Mouse (Mus musculus) lung, embryonic 14.5 days (tissue): ENCODE measurements around the gene Syn2. TPM values are rescaled to one million over a fixed set of nuclear protein-coding genes. Genes with fewer than 3 reads are reported as not detected.

Experiments used
- ATAC-seq: fragments of 200-750 bp; cut with Nextera tagmentation; 2 replicates; pipeline ENCODE4 v1.8.0; 2017; ENCODE audit warnings: mild to moderate bottlenecking, moderate TSS enrichment, moderate library complexity; ENCODE audit not compliant: insufficient read depth
- DNase-seq: peaks from one replicate; pipeline ENCODE4 v3.0.0-alpha.2; 2015
- H3K27ac ChIP-seq: fragments of 300-500 bp; sonication (generic); 2 replicates; pipeline ENCODE4 v1.5.1; 2014; ENCODE audit warnings: low read depth, mild to moderate bottlenecking, moderate library complexity
- H3K27me3 ChIP-seq: fragments of 300-500 bp; sonication (generic); 2 replicates; pipeline ENCODE4 v1.6.1; 2014; ENCODE audit warnings: low read length, control low read depth; ENCODE audit not compliant: insufficient read depth
- H3K36me3 ChIP-seq: fragments of 300-500 bp; sonication (generic); 2 replicates; pipeline ENCODE4 v1.6.1; 2014; ENCODE audit warnings: control low read depth; ENCODE audit not compliant: insufficient read depth
- H3K4me1 ChIP-seq: fragments of 300-500 bp; sonication (generic); 2 replicates; pipeline ENCODE4 v1.6.1; 2014; ENCODE audit warnings: antibody characterized with exemption, control low read depth; ENCODE audit not compliant: insufficient read depth
- H3K4me2 ChIP-seq: fragments of 300-500 bp; sonication (generic); 2 replicates; pipeline ENCODE4 v1.6.1; 2014; ENCODE audit warnings: mild to moderate bottlenecking
- H3K4me3 ChIP-seq: fragments of 300-500 bp; sonication (generic); 2 replicates; pipeline ENCODE4 v1.5.1; 2014; ENCODE audit warnings: low read depth, low read length
- H3K9ac ChIP-seq: fragments of 300-500 bp; sonication (generic); 2 replicates; pipeline ENCODE4 v1.6.1; 2014
- H3K9me3 ChIP-seq: fragments of 300-500 bp; sonication (generic); 2 replicates; pipeline ENCODE4 v1.6.1; 2016; ENCODE audit warnings: low read depth, low read length, control low read depth
- CTCF ChIP-seq: IDR thresholded peaks from 2 replicates; pipeline ENCODE4 v1.5.1; 2016; ENCODE audit warnings: antibody characterized with exemption, low read depth
- WGBS: fragments of 180-500 bp; shearing (Covaris S2); extraction: QIAGEN DNeasy Blood & Tissue Kit; methylation state at CpG from one replicate; pipeline ENCODE4 v1.1.7; 2014; 5-methylcytosine and 5-hydroxymethylcytosine counted together
- polyA plus RNA-seq: library from polyadenylated mRNA; unstranded; fragments of >200 nt; fragmentation: Nextera tagmentation; extraction: Ambion mirVana; gene quantifications from 2 replicates; pipeline ENCODE4 v1.2.1, GENCODE M21; 2014

Gene Syn2
- polyA plus RNA-seq, 1 experiment from 2014 or later = 0.72 TPM

DNA sequence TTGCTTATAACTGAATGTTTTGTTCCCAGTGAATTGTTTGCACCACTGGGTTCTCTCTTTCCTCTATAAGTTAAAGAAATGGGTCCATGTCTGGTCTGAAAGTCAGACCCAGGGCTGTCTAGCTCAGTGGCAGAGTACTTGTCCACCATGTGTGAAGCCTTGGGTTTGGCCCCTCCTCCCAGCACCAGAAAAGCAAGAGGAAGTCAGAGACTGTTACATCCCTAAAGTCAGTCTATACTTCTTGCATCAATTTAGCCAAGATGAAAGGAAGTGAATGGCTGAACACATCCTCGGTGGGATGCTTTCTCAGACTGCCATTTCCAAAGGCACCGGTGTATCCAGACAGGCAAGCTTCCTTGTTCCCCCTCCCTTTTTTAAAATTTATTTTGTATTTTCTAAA is 156.4 kb downstream of the Syn2 start:
- Histone ChIP-seq H3K4me2 (no peak overlapping the region), H3K9me3 (no peaks in the 10 kb centered on the region), H3K27me3 (no peaks in the 10 kb centered on the region), H3K36me3 (no peaks in the 10 kb centered on the region), H3K9ac (no peak overlapping the region), H3K4me1 (no peaks in the 10 kb centered on the region), H3K27ac (no peak overlapping the region), H3K4me3 (no peak overlapping the region)
- DNase-seq (no peak), ATAC-seq (no peak)
- TF ChIP-seq CTCF = no peak
- 67% methylated on average over 2 of the region's 2 CpGs for WGBS

DNA sequence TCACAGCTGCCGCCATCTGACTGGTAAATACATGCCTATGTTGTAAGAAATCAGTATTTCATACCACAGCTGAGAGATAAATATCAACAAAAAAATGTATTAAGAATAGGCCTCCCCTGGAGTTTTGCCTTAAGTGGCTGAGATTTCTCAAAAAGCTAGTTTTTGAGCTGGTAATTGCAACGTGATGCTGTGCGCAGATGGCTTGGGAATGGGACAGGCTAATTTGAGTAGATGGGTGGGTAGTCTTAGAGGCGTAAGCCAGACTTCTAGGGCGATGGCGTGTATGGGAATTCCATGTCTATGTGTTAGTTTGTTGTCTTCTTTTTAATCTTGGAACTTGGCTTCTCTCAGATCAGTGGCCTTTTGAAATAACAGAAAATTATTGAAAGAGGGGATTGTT is 157.1 kb downstream of the Syn2 start:
- no peaks in the 10 kb centered on the region for H3K27me3 ChIP-seq
- no peak overlapping the region for H3K27ac ChIP-seq
- H3K9ac ChIP-seq = no peak overlapping the region
- no peak overlapping the region for H3K4me2 ChIP-seq
- H3K4me1 ChIP-seq = no peaks in the 10 kb centered on the region
- TF ChIP-seq CTCF = no peak
- DNase-seq = no peak
- no peaks in the 10 kb centered on the region for H3K9me3 ChIP-seq
- WGBS = 89% methylated on average over 6 of the region's 6 CpGs
- no peak overlapping the region for H3K4me3 ChIP-seq
- no peaks in the 10 kb centered on the region for H3K36me3 ChIP-seq
- no peak for ATAC-seq

DNA sequence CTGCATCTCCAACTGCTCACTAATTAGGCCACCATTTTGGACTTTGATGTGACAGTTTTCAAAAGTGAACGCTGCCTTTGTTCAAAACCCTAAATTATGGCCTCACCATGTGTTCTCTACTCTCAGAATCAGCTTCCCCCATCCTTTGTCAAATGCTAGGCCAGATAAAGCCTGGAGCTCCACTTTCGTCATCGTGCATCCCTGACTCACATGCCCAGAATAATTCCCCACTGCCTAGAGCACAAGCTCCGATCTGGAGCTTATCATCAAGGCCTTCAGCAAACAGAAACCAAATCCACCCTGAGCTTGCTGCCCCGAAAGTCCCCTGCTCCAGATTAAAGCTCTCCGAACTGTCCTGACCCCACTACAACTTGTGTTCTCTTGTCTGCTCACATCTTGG is 157.9 kb downstream of the Syn2 start:
- TF ChIP-seq CTCF = no peak
- no peak overlapping the region for H3K4me2 ChIP-seq
- H3K4me3 ChIP-seq = no peak overlapping the region
- H3K4me1 ChIP-seq = no peaks in the 10 kb centered on the region
- H3K36me3 ChIP-seq = no peaks in the 10 kb centered on the region
- ATAC-seq (no peak), DNase-seq (no peak)
- no peak overlapping the region for H3K27ac ChIP-seq
- H3K9me3 ChIP-seq = no peaks in the 10 kb centered on the region
- no peak overlapping the region for H3K9ac ChIP-seq
- H3K27me3 ChIP-seq = no peaks in the 10 kb centered on the region
- 56% methylated on average over 6 of the region's 6 CpGs for WGBS

DNA sequence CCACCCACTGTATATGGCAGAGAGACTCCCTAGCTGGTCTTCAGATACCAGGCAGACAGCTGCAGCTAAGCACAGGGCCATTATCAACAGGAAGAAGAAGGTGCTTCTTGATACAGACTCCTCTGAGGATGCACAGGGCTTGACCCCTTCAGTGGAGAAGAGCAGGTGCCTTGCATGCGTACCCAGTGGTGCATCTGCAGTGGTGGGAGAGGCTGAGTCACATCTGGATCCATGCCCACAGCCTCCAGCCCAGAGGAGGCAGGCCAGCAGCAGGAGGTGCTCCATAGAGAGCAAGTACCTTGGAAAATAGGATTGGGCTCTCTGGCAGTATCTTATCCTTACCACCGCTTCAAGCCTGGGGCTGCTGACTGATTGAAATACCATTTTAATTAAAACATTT is 159.2 kb downstream of the Syn2 start:
- 74% methylated on average over 2 of the region's 2 CpGs for WGBS
- H3K4me2 ChIP-seq = no peak overlapping the region

DNA sequence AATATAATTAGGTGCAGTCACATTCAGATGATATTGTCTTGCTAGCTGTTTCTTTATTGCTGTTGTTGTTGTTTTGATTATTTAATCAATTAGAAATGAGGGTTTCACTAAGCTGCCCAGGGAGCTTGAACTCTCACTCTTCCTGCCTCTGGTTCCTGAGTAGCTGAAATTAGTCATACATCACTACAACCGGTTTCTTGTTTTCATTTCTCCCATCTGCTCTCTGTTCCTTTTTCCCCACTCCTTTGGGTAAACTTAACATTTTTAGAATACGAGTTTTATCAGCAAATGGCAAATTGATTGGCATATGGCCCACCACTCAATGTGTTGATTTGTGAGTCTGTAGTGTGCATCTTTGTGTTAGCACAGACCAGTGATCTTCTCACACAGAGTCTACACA is 172.4 kb downstream of the Syn2 start:
- DNase-seq (no peak), ATAC-seq (no peak)
- 53% methylated on average over 2 of the region's 2 CpGs for WGBS
- H3K9ac ChIP-seq = no peak overlapping the region
- no peaks in the 10 kb centered on the region for H3K27me3 ChIP-seq
- H3K36me3 ChIP-seq = no peaks in the 10 kb centered on the region
- H3K4me2 ChIP-seq = no peak overlapping the region
- no peaks in the 10 kb centered on the region for H3K4me1 ChIP-seq
- H3K4me3 ChIP-seq = no peak overlapping the region
- no peaks in the 10 kb centered on the region for H3K9me3 ChIP-seq
- H3K27ac ChIP-seq = no peak overlapping the region
- TF ChIP-seq CTCF = no peak

More for the DNA sequence above, 159.2 kb downstream of the Syn2 start:
- no peak overlapping the region for H3K9ac ChIP-seq
- DNase-seq = no peak
- no peak overlapping the region for H3K4me3 ChIP-seq
- H3K4me1 ChIP-seq = no peaks in the 10 kb centered on the region
- no peak for TF ChIP-seq CTCF
- no peak overlapping the region for H3K27ac ChIP-seq
- no peaks in the 10 kb centered on the region for H3K27me3 ChIP-seq
- no peaks in the 10 kb centered on the region for H3K9me3 ChIP-seq
- no peak for ATAC-seq
- no peaks in the 10 kb centered on the region for H3K36me3 ChIP-seq

DNA sequence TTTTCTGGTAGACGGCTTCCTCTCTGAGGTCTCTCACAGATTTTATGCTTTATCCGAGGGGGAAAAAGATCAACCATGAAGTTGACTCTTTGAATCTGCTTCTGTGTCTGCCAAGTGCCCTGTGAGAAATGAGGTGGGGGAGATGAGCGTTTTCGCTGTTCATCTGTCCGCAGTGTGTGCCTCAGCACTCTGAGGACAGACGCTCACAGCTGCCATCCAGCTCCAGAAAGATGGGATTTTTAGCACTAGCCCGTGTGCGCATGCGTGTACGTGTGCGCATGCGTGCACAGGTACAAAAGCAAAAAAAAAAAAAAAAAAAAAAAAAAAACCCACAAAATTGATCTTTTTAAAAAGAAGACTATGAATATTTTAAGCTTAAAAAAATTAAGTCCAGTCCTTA is 178.1 kb downstream of the Syn2 start:
- no peak for TF ChIP-seq CTCF
- peak overlapping the region; percentile 38 for H3K4me2 ChIP-seq
- H3K9me3 ChIP-seq = no peaks in the 10 kb centered on the region
- H3K27me3 ChIP-seq = no peaks in the 10 kb centered on the region
- H3K4me3 ChIP-seq = peak overlapping the region; percentile 13; the same call in 1 of the 2 replicates
- DNase-seq (peak; percentile 54), ATAC-seq (no peak)
- H3K9ac ChIP-seq = no peak overlapping the region
- no peak overlapping the region for H3K27ac ChIP-seq
- 49% methylated on average over 12 of the region's 12 CpGs for WGBS
- H3K4me1 ChIP-seq = peaks cover 4% of the 10 kb centered on the region; the same call in 1 of the 2 replicates
- H3K36me3 ChIP-seq = no peaks in the 10 kb centered on the region

DNA sequence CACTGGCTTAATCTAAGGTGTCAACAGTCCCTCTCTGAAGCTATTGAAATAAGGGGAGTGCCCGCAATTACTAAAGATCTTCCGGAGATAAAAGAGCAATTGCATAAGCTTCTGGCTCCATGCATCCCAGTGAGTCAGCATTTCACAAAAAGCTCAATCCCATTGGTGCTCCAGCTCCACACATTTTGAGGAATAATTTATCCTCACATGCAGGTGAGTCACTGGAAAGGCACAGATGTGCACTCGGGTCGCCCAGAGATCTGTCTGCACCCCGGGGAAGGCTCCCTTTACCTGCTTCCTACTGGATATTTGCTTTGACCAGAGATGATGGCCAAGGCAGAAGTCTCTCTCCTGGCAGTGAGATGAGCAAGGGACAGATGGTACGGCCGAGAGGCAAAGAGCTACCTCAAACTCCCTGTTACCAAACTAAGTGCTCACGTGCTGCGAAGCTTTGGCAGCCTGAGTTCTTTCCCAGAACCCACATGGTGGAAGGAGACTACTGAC is 178.6 kb downstream of the Syn2 start:
- H3K9ac ChIP-seq = no peak overlapping the region
- WGBS = 47% methylated on average over 9 of the region's 9 CpGs

DNA sequence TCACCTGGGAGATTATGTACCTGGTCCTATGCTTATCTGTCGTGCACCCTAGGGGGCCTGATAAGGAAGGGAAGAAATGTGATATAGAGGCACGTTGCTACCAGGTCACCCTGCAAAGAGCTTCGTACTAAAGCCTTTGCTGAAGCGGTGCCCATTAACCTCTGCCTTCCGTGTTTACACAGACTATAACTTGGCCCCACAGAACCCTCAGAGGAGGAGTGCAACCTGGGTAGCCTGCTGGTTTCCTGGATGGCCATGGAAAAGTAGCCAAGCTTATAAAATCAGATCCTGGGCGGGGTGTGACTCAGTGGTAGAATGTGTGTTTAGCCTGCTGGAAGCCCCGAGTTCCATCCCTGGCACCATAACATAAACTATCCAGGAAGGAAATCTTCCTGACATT is 179.2 kb downstream of the Syn2 start:
- no peak overlapping the region for H3K4me2 ChIP-seq
- no peaks in the 10 kb centered on the region for H3K36me3 ChIP-seq
- H3K27ac ChIP-seq = no peak overlapping the region
- no peaks in the 10 kb centered on the region for H3K27me3 ChIP-seq
- WGBS = 41% methylated on average over 7 of the region's 7 CpGs
- TF ChIP-seq CTCF = no peak
- ATAC-seq (no peak), DNase-seq (no peak)
- no peak overlapping the region for H3K4me3 ChIP-seq
- H3K9me3 ChIP-seq = no peaks in the 10 kb centered on the region
- no peak overlapping the region for H3K9ac ChIP-seq
- H3K4me1 ChIP-seq = peaks cover 4% of the 10 kb centered on the region; the same call in 1 of the 2 replicates

More for the DNA sequence above, 178.6 kb downstream of the Syn2 start:
- TF ChIP-seq CTCF = no peak
- H3K27ac ChIP-seq = no peak overlapping the region
- H3K4me2 ChIP-seq = no peak overlapping the region
- no peaks in the 10 kb centered on the region for H3K9me3 ChIP-seq
- no peaks in the 10 kb centered on the region for H3K36me3 ChIP-seq
- H3K27me3 ChIP-seq = no peaks in the 10 kb centered on the region
- ATAC-seq = no peak
- DNase-seq = no peak
- peaks cover 4% of the 10 kb centered on the region; the same call in 1 of the 2 replicates for H3K4me1 ChIP-seq
- no peak overlapping the region for H3K4me3 ChIP-seq
